Mouse (Mus musculus) hindbrain, postnatal 0 days (tissue): ENCODE results near the gene Dhrs3. TPM values are rescaled to one million over a fixed set of nuclear protein-coding genes. Genes with fewer than 3 reads are reported as not detected.

Experiments used
- ATAC-seq: fragments of 200-750 bp; cut with Nextera tagmentation; 2 replicates; pipeline ENCODE4 v1.8.0; 2017; ENCODE audit warnings: mild to moderate bottlenecking, moderate TSS enrichment, moderate library complexity
- DNase-seq: peaks from one replicate; pipeline ENCODE4 v3.0.0-alpha.2; 2015; ENCODE audit warnings: low spot score
- H3K27ac ChIP-seq: fragments of 300-500 bp; sonication (generic); 2 replicates; pipeline ENCODE4 v1.5.1; 2014; ENCODE audit warnings: mild to moderate bottlenecking
- H3K27me3 ChIP-seq: fragments of 300-500 bp; sonication (generic); 2 replicates; pipeline ENCODE4 v1.6.1; 2014; ENCODE audit warnings: low read length, mixed read lengths; ENCODE audit not compliant: insufficient read depth
- H3K36me3 ChIP-seq: fragments of 300-500 bp; sonication (generic); 2 replicates; pipeline ENCODE4 v1.6.1; 2014; ENCODE audit warnings: low read length, mixed read lengths; ENCODE audit not compliant: insufficient read depth
- H3K4me1 ChIP-seq: fragments of 300-500 bp; sonication (generic); 2 replicates; pipeline ENCODE4 v1.6.1; 2014; ENCODE audit warnings: antibody characterized with exemption, low read length, mixed read lengths; ENCODE audit not compliant: insufficient read depth
- H3K4me2 ChIP-seq: fragments of 300-500 bp; sonication (generic); 2 replicates; pipeline ENCODE4 v1.6.1; 2014; ENCODE audit warnings: low read depth, mild to moderate bottlenecking, low read length, moderate library complexity, mixed read lengths
- H3K4me3 ChIP-seq: fragments of 300-500 bp; sonication (generic); 2 replicates; pipeline ENCODE4 v1.5.1; 2014; ENCODE audit warnings: low read length
- H3K9ac ChIP-seq: fragments of 300-500 bp; sonication (generic); replicated peaks from 2 replicates; pipeline ENCODE4 v1.6.1; 2014; ENCODE audit warnings: mild to moderate bottlenecking, low read length, moderate library complexity, mixed read lengths
- H3K9me3 ChIP-seq: fragments of 300-500 bp; sonication (generic); 2 replicates; pipeline ENCODE4 v1.6.1; 2016; ENCODE audit warnings: low read length, mixed read lengths
- CTCF ChIP-seq: IDR thresholded peaks from 2 replicates; pipeline ENCODE4 v1.5.1; 2016; ENCODE audit warnings: antibody characterized with exemption, control low read depth, low read depth
- WGBS: fragments of 180-500 bp; shearing (Covaris S2); extraction: QIAGEN DNeasy Blood & Tissue Kit; methylation state at CpG from one replicate; pipeline ENCODE4 v1.1.7; 2014; 5-methylcytosine and 5-hydroxymethylcytosine counted together
- polyA plus RNA-seq: library from polyadenylated mRNA; unstranded; fragments of >200 nt; fragmentation: Nextera tagmentation; extraction: Ambion mirVana; gene quantifications from 2 replicates; pipeline ENCODE4 v1.2.1, GENCODE M21; 2015
- total RNA-seq: library from RNA; depleted of rRNA; stranded (reverse); fragments of >200 nt; gene quantifications from 2 replicates; pipeline ENCODE4 v1.2.3, GENCODE M21; 2014

The Dhrs3 gene
- total and polyA plus RNA-seq, 2 experiments from 2014 or later: 40.1 to 51.8 TPM

DNA sequence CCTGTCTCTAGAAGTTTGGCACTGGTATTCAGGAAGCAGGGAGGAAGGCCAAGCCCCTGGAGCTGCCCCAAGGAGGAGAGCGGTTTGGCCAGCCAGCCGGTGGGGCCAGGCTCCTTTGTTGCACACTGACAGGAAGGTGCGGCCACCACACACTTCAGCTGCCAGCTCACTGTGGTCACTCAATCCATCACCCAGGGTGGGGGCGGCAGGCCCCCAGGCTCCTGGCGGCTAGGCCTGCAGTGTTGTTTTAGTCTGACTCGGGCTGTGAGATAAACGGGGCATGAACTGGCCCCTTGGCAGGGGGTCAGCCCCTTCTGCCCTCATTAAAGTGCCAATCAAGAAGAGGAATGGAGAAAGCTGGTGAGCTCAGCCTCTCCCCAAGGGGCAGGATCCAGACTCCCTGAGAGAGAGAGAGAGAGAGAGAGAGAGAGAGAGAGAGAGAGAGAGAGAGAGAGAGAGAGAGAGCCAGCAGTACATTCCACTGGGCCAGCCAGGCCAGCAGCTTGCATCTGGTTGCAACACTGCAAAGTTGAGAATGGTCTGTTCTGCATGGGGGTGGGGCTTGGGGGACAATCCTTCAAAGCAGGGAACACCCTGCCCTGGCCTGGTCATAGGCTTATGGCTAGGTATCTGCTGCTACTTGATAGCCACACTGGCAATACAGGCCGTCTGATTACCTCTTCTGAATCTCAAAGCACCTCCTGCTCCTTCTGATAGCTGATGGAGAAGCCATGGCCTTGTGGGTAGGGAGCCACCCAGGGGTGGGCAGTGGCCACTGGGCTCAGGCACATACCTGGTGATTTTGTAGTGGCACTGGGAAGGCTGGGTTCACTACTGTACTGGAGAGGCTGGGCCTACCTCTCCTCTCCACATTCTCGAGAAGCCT lies 57.1 kb downstream of the Dhrs3 start:
- no peak overlapping the region for H3K9ac ChIP-seq
- TF ChIP-seq CTCF: no peak
- peak; percentile 66 for DNase-seq
- no peak overlapping the region for H3K4me2 ChIP-seq
- H3K36me3 ChIP-seq: no peaks in the 10 kb centered on the region
- no peaks in the 10 kb centered on the region for H3K27me3 ChIP-seq
- 0 out of 2 replicates have a peak, but pooled peaks cover 4% of the 10 kb centered on the region for H3K4me1 ChIP-seq
- WGBS: 26% methylated on average over 9 of the region's 9 CpGs
- no peaks in the 10 kb centered on the region for H3K9me3 ChIP-seq
- no peak overlapping the region for H3K4me3 ChIP-seq
- peak overlapping the region; percentile 42; the same call in 1 of the 2 replicates for H3K27ac ChIP-seq
- ATAC-seq: peak; percentile 87

GRCm38 (mm10) chr4:144950327-144950711 lies 57.7 kb downstream of the Dhrs3 start:
- TF ChIP-seq CTCF: no peak
- H3K27ac ChIP-seq: no peak overlapping the region
- H3K27me3 ChIP-seq: no peaks in the 10 kb centered on the region
- ATAC-seq: no peak
- H3K4me2 ChIP-seq: no peak overlapping the region
- no peak overlapping the region for H3K9ac ChIP-seq
- no peaks in the 10 kb centered on the region for H3K36me3 ChIP-seq
- H3K4me1 ChIP-seq: 0 out of 2 replicates have a peak, but pooled peaks cover 4% of the 10 kb centered on the region
- DNase-seq: no peak
- WGBS: 63% methylated on average over 3 of the region's 3 CpGs
- H3K4me3 ChIP-seq: no peak overlapping the region
- H3K9me3 ChIP-seq: no peaks in the 10 kb centered on the region

- Histone ChIP-seq H3K4me3 (no peak overlapping the region), H3K4me1 (0 out of 2 replicates have a peak, but pooled peaks cover 4% of the 10 kb centered on the region), H3K9ac (no peak overlapping the region), H3K4me2 (no peak overlapping the region), H3K36me3 (no peaks in the 10 kb centered on the region), H3K9me3 (no peaks in the 10 kb centered on the region), H3K27me3 (no peaks in the 10 kb centered on the region), H3K27ac (no peak overlapping the region)
- DNase-seq (no peak), ATAC-seq (no peak)
- peak; percentile 20; the same call in 1 of the 2 replicates for TF ChIP-seq CTCF
- WGBS: 86% methylated on average over 3 of the region's 3 CpGs
These were observed 58.3 kb downstream of the Dhrs3 start for GRCm38 (mm10) chr4:144950883-144951282.

DNA sequence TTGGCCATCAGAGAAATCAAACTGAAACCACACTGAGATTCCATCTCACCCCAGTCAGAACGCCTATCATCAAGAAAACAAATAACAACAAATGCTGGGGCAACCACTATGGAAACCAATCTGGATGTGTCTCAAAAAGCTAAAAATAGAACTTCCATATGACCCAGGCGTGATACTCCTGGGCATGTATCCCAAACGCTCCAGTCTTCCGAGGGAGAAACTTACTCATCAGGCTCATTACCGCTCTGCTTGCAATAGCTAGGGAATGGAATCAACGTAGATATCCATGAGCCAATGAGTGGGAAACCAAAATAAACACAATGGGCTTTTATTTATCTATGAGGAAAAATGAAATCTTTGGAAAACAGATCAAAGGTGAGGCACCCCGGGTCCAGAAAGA lies 59.2 kb downstream of the Dhrs3 start:
- Histone ChIP-seq H3K9me3 (no peaks in the 10 kb centered on the region), H3K27me3 (no peaks in the 10 kb centered on the region), H3K4me2 (no peak overlapping the region), H3K4me1 (0 out of 2 replicates have a peak, but pooled peaks cover 4% of the 10 kb centered on the region), H3K4me3 (no peak overlapping the region), H3K27ac (no peak overlapping the region), H3K36me3 (no peaks in the 10 kb centered on the region), H3K9ac (no peak overlapping the region)
- ATAC-seq (no peak), DNase-seq (peak; percentile 58)
- 61% methylated on average over 7 of the region's 7 CpGs for WGBS
- TF ChIP-seq CTCF: no peak

DNA sequence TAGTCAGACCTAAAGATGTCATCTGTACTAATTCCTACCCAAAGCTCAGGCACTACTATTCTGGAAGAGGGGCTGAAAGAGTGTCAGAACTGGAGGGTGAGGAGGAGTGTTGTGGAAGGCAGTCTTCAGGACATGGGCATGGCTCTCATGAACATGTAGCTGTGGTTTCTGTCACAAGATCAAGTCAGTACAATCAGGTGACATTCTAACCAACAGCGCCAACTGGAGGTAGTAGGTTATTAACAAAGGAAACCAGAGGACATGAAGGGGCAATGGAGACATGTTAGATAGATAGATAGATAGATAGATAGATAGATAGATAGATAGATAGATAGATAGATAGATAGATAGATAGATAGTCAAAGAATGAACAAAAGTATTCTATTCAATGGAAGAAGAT lies 60.8 kb downstream of the Dhrs3 start:
- no peak for ATAC-seq
- WGBS: 94% methylated on average over 1 of the region's 1 CpGs

DNA sequence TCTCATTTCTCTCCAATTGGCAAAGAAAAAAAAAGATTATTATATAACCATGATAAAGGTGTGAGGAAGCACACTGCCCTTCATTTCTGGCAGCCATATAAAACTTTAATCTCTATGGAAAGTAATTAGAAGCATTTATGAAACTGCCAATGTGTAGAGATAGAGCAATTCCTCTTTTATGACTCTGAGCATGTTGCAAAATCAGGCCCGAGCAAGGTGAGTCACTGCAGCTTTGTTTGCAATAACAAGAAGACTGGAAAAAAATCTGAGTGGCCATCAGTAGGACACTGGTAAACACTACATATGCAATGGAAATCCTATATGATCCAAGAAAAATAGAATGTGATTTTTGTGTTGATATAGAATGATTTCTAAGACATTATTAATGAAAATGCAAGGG lies 63.2 kb downstream of the Dhrs3 start:
- Histone ChIP-seq H3K4me3 (no peak overlapping the region), H3K9ac (no peak overlapping the region), H3K36me3 (no peaks in the 10 kb centered on the region), H3K9me3 (no peaks in the 10 kb centered on the region), H3K4me2 (no peak overlapping the region), H3K27me3 (no peaks in the 10 kb centered on the region), H3K27ac (no peak overlapping the region), H3K4me1 (no peaks in the 10 kb centered on the region)
- no peak for DNase-seq
- TF ChIP-seq CTCF: no peak
- 84% methylated on average over 1 of the region's 1 CpGs for WGBS
- no peak for ATAC-seq

More for the DNA sequence above, 60.8 kb downstream of the Dhrs3 start:
- DNase-seq: no peak
- Histone ChIP-seq H3K9ac (no peak overlapping the region), H3K4me2 (no peak overlapping the region), H3K36me3 (no peaks in the 10 kb centered on the region), H3K4me3 (no peak overlapping the region), H3K27ac (no peak overlapping the region), H3K27me3 (no peaks in the 10 kb centered on the region), H3K9me3 (no peaks in the 10 kb centered on the region), H3K4me1 (0 out of 2 replicates have a peak, but pooled peaks cover 4% of the 10 kb centered on the region)
- no peak for TF ChIP-seq CTCF

GRCm38 (mm10) chr4:144956293-144956692 lies 63.7 kb downstream of the Dhrs3 start:
- Histone ChIP-seq H3K4me1 (no peaks in the 10 kb centered on the region), H3K4me3 (no peak overlapping the region), H3K36me3 (no peaks in the 10 kb centered on the region), H3K9ac (no peak overlapping the region), H3K4me2 (no peak overlapping the region), H3K27ac (no peak overlapping the region), H3K27me3 (no peaks in the 10 kb centered on the region), H3K9me3 (no peaks in the 10 kb centered on the region)
- DNase-seq: no peak
- WGBS: 53% methylated on average over 1 of the region's 1 CpGs
- no peak for TF ChIP-seq CTCF
- no peak for ATAC-seq
